Mouse (Mus musculus): ENCODE results near the gene Ctsw.

DNA sequence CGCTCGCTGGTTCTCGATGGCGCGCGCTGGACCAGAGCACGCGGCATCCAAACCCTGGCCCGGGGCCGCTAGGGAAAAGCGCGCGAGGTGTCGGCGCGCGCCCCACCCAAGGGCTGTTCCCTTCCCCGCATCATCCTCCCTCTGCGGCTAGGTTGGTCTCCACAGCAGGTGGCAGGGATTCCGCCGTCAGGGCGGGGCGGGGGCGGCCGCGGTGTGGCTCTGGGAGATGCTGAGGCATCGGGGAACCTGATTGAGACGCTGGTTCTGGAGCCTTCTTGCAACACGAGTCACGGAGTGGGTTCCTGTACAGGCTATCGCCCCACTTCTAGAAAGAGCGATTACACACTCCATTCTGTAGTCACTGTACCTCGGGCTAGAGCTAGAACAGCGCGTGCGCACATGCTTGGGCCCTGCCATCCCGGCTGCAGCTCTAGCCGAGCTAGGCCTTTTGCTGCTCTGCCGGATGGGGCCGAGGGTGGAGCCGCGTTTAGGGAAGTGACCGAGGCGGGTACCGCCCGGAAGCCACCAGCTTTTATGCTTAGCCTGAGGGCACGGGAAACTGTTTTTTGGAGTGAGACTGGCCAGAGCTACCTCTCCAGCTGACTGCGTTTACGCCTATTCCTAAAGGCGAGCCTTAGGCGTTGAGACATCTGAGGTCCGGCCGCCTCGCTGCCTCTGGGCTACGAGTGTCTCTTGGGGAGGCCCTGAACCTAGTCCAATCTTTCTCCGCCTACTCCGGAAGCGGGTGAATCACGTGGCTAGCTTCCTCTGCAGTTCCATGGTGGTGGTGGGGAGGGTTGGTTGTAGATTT lies 22.8 kb upstream of the Ctsw start:
- no peak for TF ChIP-seq CTCF (IDR thresholded peaks at IDR 0.05; ENCODE audit: borderline replicate concordance, extremely low read depth, insufficient read depth, insufficient read length)
- TF ChIP-seq POLR2A (IDR thresholded peaks at IDR 0.05; ENCODE audit: borderline replicate concordance, extremely low read depth, insufficient read depth, insufficient read length, poor library complexity, severe bottlenecking) = no peak
